Mouse (Mus musculus) WW6 (cell line): ENCODE results near the gene Pccb.

Source experiments
- DNase-seq: peaks from one replicate; pipeline ENCODE4 v3.0.0-alpha.2; 2013; ENCODE audit warnings: low read depth, low spot score

Pccb gene

DNA sequence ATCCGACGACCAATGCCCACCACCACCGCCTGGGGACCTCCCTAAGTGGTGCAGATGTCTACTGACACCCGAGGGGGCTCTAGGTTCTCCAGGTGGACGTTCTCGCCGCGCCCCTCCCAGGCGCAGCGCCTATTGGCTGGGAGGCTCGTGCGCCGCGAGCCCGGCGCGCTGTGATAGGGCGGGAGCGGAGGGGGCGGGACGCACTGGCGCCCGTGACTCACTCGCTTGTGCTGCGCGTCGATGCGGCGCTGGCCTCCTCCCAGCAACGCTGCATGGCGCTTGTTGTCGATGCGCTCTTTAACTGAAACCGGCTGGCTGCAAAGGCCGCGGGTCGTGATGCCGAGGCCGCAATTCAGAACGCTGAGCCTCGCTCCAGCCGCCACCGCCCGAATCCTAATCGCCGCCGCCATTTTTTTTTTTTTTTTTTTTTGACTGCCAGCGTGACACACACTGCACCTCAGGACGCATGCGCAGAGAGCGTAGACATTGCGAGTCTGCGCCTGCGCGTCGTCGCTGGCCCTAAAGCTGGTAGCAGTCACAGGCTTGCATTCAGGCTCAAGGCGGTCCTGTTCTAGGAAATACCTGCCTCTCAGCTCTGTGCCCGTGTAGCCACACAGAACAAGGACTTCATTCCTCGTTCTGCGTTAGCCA, at the start of gene Pccb:
Gene Pccb (minus strand): TSS at position 451 of the 651 bp plus-strand sequence.
- peak; percentile 95 for DNase-seq

DNA sequence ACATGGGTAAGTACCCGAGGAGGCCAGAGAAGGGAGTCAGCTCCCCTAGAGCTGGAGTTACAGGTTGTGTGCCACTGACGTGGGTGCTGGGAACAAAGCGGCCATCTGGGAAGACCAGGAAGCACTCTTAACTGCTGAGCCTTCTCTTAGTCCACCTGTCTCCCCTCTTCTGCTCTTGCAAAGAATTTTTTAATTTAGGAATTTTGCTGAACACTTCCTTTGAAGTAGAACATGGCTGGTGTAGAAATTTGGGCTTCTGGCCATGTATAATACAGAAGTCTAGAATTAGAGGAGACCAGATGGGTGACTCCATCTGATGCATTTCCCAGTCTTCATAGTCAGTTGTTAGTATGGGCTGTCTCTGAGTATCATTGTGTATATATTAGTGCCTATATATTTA, 49.0 kb upstream of the Pccb start:
- no peak for DNase-seq

DNA sequence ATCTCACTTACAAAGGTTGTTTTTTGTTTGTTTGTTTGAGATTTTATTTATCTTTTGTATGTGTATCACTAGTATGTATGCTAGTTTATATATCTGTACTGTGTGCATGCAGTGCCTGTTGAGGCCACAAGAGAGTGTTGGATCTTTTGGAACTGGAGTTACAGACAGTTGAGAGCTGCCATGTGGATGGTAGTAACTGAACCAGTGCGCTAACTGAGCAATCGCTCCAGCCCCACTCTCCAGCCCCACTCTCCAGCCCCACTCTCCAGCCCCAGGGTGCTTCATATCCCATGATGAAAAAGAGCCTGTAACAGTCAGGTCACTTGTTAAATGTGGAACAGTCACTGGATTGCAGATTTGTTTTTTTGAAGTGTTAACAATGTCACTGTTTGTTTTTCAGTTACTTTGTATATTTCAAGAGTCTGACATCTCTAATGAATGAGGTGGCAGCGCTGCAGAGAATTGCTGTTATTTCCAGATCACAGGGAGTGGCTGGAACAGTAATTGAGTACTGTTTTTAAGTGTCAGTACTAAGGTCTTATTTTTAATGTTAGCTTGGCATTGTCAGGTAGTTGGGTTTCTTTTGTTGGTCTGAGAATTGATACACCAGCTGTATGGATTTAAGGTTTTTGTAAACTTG, 45.5 kb upstream of the Pccb start:
- no peak for DNase-seq

DNA sequence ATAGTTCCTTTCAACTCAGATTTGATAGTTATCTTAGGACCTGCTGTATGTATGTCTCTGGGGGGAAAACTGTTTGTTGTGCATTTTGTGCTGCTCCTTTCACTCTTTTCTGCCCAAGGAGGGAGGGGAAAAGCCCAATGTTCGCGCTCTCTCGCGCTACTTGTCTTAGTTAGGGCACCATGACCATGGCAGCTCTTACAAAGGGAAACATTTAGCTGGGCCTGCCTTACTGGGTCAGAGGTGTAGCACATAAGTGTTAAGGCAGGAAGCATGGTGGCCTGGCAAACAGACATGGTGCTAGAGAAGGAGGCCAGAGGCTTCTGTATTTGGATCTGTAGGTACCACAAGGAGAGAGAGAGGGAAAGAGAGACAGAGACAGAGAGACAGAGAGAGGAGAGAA, 43.9 kb upstream of the Pccb start:
- no peak for DNase-seq

DNA sequence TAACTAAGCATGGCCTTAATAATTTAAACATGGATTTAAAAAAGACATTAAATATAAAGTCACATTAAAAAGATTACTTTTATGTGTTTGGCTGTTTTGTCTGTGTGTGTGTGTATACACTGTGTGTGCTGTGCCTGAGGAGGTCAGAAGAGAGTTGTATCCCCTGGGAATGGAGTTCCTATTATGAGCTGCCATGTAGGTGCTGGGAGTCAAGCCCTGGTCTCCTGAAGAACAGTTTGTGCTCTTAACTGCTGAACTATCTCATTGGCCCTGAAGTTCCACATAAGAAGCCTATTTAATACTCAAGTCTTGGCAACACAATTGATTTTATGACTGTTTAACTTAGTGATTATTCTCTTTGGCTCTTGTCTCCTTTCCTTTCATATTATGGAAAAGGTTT, 42.8 kb upstream of the Pccb start:
- DNase-seq = no peak

DNA sequence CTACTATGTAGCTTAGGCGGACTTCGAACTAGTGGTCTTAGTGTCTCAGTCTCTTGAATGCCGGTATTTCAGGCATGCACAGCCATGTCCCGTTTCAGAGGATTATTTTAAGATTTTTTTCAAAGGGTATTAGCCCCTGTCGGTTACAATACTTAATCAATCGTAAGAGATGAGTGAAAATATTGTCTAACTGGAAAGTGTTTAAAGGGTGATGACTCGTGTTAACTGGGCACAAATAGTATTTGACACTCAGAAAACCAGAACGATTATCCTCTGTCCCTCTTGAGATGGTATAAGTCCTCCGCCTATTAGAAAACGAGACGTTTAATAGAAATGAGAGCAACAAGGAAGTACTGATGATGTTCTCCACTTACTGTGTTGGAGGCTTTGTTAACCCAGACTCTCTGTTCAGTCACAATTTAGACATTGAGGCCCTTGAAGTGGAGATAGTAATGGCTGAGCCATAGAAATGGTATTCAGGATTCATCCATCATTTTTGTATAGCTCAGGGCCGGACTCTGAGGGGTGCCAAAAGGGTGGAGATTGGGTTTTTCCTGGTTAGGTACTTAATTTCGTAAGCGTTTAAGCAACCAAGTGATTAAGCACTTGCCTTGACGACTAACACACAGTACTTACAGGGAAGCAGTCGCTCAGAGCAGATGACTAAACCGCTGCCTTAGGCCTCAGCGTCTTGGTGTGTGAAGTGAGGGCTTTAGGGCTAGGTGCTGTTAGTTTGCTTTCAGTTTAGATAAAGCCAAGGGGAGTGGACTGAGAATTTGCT, 41.6 kb upstream of the Pccb start:
- no peak for DNase-seq

DNA sequence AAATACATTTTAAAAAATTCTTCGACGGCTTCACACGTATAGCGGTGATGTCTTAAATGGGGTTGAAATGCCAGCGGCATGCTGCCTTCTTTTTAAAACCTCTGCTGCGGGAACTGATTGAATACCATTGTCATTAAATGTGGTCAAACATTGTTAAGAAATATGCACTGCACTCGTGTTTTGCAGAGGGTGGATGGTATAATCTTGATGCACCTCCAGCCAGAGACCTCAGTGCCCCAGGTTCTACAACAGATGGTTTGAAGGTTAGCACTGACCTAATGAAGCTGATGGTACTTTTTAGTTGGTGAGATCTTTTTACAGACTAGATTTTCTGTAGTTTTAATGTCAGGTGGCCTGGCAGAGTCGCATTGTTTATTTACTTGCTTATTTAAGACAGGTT, 41.0 kb upstream of the Pccb start:
- no peak for DNase-seq

DNA sequence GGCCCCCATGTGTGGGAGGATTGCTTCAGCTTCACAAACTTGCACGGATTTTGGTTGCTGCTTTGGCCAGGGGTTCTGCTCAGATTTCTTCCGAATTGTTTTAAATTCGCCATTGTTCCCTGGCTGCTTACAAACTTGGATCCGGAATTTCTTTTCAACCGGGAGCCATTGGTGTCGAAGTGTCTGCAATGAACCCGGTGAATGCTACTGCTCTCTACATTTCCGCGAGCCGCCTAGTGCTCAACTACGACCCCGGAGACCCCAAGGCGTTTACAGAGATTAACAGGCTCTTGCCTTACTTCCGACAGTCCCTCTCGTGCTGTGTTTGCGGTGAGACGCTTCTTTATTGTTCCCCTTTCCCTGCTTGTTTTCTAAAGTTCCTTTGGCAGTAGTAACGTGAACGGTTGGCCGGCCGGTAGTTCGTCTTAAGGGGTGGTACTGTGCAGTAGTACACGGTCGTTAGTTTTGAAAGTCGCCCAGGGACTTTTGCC, 40.4 kb upstream of the Pccb start:
- no peak for DNase-seq

DNA sequence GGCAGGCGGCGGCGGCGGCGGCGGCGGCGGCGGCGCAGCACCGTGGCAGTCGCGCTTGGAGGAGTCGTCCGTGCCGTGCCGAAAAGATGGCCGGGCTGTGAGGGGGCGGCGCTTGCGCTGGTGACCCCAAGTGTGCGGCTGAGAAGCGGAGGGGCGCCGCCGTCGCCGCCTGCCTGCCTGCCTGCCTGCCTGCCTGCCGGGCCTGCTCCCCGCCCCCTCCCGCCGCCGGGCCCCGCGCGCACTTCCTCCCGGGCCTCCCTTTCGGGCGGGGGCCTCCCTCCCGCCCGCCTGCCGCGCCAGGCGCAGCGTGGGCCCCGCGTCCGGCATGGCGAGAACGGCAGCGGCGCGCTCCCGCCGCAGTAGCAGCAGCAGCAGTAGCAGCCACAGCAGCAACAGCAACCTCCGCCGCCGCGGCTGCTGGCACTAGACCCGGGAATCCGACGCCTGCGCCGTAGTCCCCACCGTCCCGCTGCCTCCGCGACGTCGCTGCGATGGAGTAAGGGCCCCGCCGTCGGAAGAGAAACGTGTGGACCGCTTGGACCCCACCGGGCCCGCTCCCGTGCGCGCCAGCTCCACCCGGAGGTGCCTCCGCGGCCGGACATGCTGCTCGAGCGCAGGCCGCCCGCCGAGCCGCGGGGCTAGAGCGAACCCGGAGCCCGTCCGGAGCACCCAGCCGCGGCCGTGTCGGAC, 39.8 kb upstream of the Pccb start:
- DNase-seq = no peak

DNA sequence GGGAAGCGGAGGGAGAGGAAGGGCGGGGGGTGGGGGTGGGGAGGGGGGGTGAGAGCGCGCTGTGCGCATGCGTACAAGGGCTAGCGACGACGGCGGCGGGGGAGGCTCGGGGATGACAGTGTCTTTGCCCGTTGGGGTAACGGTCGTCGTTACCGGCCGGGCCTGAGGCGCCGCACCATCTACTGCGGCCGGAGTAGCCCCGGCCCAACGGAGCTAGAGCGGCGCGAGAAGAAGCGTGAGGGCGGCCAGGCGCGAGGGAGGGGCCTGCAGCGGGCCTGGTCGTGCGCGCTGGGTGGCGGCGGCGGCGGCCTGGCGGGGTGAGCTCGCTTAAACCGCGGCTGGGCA, 39.3 kb upstream of the Pccb start, which contains the start of gene Msl2:
Gene Msl2 (plus strand): TSS at position 115 of the 345 bp plus-strand sequence.
- no peak for DNase-seq

DNA sequence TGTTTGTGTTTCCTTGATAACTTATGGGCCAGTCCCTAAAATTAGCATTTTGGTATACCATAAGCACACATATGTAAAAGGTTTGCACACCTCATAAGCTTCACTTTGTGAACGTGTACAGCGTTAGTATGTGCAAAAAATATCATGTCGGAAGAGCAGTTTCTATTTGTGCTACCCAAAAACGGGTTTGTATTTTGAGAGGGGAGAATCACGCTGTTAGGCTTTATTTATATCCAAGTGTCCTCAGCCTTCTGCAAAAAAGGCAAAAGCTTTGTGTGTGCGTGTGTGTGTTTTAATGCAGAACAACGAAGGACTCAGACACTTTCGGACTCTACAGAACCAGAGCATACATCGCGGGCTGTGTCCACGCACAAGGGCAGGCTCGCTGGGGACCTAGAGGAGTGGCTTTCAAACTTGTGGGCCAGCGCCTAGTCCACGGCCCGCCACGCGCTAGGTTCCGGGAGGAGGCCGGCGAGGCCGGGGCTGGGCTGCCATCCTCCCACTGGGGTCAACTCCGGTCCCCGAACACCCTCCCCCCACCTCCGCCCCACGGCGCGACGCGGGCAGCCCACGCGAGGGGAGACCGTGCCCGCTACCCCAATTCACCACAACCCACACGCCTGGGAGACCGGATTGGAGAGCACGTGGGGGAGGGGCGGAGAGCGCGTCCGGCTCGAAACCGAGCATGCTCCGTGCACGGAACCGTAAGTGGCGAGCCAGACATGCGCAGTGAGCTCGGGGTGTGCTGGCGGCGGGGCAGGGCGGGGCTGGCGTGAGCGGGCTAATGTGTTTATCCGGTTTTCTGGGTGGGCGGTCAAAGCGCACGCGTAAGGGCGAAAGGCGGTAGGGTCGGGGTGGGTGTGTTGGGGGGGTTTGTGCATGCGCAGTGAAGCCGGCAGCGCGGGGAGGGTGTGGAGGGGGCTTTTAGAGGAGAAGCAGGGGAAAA, 38.6 kb upstream of the Pccb start:
- peak; percentile 95 for DNase-seq

DNA sequence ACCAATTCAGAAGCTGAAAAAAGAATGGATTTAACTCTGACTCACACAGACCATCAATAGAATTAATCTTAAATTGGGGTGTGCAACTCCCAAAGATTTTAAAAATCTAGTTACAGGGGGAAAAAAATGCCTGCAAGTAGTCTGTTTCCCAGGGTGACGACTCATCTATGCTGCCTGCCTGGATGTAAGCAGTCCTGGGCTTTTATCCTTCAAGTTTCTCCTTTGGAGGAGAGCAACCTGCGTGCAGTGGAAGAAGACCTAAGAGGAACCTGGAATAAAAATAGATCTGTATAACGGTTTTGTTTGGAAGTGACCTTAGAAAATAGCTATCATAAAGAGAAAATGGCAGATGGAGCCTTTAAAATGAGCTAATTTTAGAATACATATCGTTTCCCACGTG, 37.8 kb upstream of the Pccb start:
- DNase-seq = no peak

DNA sequence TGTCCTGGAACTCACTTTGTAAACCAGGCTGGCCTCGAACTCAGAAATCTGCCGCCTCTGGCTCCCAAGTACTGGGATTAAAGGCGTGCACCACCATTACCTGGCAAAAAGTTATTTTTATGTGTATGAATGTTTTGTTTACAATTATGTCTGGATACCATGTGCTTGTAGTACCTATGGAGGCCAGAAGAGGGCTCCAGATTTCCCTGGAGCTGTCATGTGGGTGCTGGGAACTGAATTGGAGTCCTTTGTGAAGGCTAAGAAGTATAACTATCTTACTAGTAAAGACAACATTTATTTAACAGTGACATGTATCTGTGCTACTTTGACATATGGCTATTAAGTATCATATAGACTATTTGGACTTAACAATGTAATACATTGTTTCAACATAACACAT, 35.1 kb upstream of the Pccb start:
- DNase-seq = no peak

DNA sequence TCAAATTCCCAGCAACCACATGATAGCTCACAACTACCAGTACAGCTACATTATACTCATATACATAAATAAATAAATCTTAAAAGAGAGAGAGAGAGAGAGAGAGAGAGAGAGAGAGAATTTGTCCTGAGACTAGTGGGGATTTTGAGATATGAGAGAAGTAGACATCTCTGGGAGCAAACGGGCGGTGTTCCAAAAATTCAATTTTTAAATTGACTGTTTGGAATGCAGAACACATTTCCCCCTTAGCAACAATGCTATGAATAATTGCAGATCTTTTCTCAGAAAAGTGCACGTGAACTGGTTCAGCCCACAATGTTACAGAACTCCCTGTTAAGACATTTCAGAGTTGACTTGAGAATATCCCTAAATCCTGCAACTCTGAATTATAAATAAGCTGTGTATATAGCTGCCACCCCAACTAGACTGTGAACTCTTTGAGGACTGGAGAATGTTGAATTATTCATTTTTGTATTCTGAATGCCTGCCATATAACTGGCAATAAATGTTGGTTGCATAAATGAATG, 30.4 kb upstream of the Pccb start:
- DNase-seq = no peak

DNA sequence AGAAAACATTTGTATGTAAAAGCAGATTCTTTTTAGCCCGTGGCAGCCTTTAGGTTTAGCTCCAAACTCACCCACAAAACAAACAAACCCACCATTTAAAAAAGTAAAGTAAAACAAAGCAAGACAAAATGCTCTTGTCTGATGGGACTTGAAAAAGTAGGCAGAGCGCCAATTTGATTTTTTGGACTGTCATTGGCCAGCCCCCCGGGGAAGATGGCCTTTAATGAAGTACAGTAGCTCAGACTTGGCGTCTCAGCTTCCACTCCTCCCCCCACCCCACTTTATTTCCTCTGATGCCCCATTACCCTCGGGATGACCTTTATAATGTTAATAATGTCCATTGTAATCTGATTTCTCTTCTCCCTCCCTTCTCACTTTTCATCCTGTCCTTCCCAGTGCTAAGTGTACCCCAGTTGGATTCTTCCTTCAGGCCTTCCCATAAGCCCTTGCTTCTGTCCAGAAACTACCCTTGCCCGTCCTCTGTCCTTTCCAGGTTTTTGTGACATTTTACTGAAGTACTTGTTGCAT, 27.6 kb upstream of the Pccb start:
- DNase-seq = no peak

DNA sequence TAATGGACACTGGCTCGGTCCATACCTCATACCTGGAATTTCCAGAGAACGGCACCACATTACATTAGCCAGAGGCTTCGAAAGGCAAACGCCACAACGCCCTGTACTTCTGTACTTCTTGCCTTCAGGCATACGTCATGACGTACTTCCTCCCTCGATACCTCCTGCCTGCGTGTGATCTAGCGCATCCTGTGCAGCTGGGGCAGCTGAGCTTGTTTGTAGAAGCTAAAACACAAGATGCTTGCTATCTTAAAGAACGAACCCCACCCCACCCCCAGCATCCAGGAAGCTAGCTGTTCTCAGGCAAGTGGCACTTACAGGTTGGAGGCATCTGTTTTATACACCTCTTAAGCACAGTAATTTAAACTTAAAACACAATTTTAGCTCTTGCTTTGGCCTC, 26.3 kb upstream of the Pccb start:
- no peak for DNase-seq

DNA sequence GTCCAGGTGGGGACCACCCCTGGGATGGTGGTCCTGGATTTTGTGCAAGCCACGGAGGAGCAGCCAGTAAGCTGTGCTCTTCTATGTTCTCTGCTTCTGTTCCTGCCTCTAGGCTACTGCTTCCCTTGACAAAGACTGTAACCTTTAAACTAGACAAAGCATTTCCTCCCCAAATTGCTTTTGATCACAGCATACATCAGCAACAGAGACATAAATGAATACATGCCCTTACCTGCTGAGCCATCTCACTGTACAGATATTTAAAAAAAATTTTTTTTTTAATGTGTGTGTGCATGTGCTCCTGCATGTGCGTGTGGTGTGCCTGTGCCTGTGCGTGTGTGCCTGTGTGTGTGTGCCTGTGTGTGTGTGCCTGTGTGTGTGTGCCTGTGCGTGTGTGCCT, 22.5 kb upstream of the Pccb start:
- no peak for DNase-seq

DNA sequence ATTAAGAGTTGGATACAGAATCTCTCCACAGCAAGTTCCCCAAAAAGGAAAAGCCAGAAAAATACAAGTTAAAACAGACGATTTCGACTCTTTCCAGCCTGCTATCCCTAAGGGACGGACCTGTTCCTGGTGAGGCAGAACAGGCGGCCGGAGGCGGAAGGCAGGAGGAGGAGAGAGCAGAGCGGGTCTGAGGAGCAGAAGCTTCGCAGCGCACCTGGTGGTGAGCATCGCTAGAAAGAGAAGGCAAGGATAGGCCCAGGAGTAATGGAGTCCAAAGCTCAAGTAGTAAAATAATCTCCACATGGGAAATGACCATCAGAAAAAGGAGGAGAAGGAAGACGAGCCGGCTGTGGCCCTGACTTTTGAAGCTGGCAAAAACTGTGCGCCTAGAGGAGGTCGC, 18.6 kb upstream of the Pccb start:
- DNase-seq = no peak

DNA sequence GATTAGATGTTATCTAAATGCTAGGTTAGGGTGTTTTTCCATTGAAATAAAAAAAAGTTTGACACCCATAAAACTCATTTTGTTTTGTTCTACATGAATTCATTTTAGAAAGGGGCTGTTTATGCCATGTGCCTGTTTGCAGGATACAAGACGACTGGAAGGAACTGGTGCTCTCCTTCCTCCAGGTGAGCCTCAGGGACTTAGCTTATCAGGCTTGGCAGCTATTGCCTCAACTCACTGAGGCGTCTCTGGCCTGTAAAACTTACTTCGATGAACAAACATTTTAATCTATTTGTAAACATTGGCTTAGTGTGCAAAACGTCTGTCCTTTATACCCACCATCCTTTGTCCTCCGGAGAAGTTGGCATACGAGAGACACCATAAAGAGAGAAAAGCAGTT, 18.0 kb upstream of the Pccb start:
- DNase-seq = no peak

DNA sequence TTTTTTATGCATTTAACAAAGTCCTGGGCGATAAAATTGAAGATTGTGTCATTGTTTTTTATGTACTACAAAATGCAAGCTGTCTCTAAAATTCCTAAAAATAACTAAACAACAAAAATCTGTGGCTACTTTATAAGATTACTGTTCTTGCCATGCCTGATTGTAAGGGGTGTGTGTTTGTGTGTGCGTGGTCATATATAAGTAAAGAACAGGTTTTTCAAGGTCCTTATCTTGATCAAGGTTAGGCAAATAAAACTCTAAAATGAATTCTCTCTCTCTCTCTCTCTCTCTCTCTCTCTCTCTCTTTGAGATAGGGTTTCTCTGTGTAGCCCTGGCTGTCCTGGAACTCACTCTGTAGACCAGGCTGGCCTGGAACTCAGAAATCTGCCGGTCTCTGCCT, 17.3 kb upstream of the Pccb start:
- no peak for DNase-seq
